Mouse (Mus musculus) bone marrow macrophage, adult 2 months (primary cell): ENCODE results near the gene Mst1.

Experiments
- CTCF ChIP-seq: IDR thresholded peaks from 2 replicates; pipeline ENCODE4 v1.5.1; 2012; ENCODE audit warnings: low read depth, mild to moderate bottlenecking, low read length, moderate library complexity
- POLR2A ChIP-seq: IDR thresholded peaks from 2 replicates; pipeline ENCODE4 v1.6.1; 2012; ENCODE audit warnings: mild to moderate bottlenecking, low read depth, low read length, borderline replicate concordance

DNA sequence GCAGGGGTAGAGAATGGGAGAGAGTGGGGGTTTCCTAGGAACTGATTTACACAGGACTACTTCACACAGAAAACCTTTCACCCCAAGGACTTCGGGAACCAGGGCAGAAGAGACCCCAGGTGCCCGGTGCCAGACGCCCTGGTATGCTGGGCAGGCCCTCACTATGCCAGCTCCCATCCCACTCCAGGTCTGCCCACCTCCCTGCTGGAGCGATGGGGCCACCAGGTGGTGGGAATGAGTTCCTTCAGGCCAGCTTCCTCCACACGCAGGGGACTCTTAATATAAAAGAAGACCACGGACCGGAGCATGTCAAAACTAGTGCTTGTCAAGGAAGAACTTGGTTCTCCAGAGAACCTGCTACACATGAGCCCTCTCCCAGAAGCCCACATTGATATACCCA lies 13.0 kb upstream of the Mst1 start:
- TF ChIP-seq CTCF (no peak), POLR2A (no peak)
